Mouse (Mus musculus): ENCODE data around the gene Kctd11. TPM values are rescaled to one million over a fixed set of nuclear protein-coding genes. Genes with fewer than 3 reads are reported as not detected.
"Not testable (repeated sequence)": the region's sequence is repeated elsewhere in the genome, so short reads cannot be mapped to it uniquely, and the experiment has no call there.

The Kctd11 gene
- 15.1 and 24.7 TPM in 2 replicates for polyA plus RNA-seq (2015; fragmentation: Nextera tagmentation; extraction: Ambion mirVana)

DNA sequence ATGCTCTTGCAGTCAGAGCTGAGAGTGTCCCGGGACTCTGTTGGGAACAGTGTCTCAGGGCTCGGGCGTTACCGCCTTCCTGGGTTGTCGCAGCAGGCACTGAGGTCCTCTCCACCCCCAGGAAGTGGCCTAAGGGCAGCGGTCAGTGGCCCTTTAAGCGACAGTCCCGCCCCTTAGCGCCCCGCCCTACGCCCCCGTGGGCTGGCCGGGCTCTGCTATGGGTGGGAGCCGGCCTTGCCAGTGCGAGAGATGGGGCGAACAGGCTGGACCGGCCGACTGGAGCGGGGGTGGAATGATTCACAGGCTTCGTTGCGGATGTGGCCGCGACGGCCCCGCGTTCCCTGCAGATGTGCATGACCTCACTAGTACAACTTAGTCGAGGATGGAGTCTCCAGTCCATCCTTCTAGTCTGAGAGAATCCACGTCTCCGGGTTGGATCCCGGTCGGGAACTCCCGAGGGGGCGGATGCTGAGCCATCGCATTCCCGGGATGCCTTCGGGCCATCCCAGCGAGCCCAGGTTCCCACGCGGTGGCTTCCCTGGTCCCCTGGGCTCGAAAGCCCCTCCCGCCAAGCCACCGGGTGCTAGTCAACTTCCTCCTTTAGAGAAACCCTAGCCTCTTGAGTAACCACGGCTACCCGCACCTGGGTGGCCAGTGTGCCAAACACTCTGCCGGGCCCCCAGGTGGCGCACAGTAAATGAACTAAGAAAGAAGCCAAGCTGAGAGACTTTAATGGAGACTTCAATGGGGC, at the start of gene Kctd11:
Gene Kctd11 (minus strand): TSS at position 554 of the 751 bp plus-strand sequence.
- H3K27me3 ChIP-seq (ENCODE audit: control insufficient read depth, insufficient read depth, low read length): no peaks in the 10 kb centered on the region
- H3K27ac ChIP-seq (ENCODE audit: low read length): peak within 1 kb of the TSS; percentile 92
- H3K4me1 ChIP-seq (ENCODE audit: control insufficient read depth, insufficient read depth, low read length): peaks cover 44% of the 10 kb centered on the region
- H3K4me3 ChIP-seq (replicated peaks; ENCODE audit: low read length): peak within 1 kb of the TSS; percentile 54
- peak within 1 kb of the TSS; percentile 85 for H3K4me2 ChIP-seq (ENCODE audit: low read depth, low read length)
- peak within 1 kb of the TSS; percentile 72 for H3K9ac ChIP-seq (ENCODE audit: low read length)
- H3K36me3 ChIP-seq (ENCODE audit: control insufficient read depth, insufficient read depth, low read length): no peaks in the 10 kb centered on the region
- 0% methylated on average over 46 of the region's 46 CpGs for WGBS
- ATAC-seq (ENCODE audit: insufficient read depth, low FRiP score): peak; percentile 87
- H3K9me3 ChIP-seq (replicated peaks; ENCODE audit: control insufficient read depth, low read length): no peaks in the 10 kb centered on the region

DNA sequence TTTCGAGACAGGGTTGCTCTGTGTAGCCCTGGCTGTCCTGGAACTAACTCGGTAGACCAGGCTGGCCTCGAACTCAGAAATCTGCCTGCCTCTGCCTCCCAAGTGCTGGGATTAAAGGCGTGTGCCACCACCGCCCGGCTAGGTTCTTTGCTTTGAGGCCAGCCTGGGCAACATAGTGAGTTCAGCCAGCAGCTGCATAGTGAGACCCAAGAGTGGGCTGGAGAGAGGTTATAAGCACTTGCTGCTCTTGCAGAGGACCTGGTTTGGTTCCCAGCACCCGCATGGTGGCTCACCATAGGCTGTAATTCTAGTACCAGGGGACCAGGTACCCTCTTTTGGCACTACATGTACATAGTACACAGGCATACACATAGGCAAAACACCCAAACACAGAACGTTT, 49.0 kb upstream of the Kctd11 start:
- not testable (repeated sequence) for H3K4me2 ChIP-seq (ENCODE audit: low read depth, low read length); H3K4me1 ChIP-seq (ENCODE audit: control insufficient read depth, insufficient read depth, low read length); H3K9ac ChIP-seq (ENCODE audit: low read length); ATAC-seq (ENCODE audit: insufficient read depth, low FRiP score); H3K36me3 ChIP-seq (ENCODE audit: control insufficient read depth, insufficient read depth, low read length); H3K27ac ChIP-seq (ENCODE audit: low read length); H3K4me3 ChIP-seq (replicated peaks; ENCODE audit: low read length); H3K27me3 ChIP-seq (ENCODE audit: control insufficient read depth, insufficient read depth, low read length); H3K9me3 ChIP-seq (replicated peaks; ENCODE audit: control insufficient read depth, low read length)
- 85% methylated on average over 8 of the region's 8 CpGs for WGBS

DNA sequence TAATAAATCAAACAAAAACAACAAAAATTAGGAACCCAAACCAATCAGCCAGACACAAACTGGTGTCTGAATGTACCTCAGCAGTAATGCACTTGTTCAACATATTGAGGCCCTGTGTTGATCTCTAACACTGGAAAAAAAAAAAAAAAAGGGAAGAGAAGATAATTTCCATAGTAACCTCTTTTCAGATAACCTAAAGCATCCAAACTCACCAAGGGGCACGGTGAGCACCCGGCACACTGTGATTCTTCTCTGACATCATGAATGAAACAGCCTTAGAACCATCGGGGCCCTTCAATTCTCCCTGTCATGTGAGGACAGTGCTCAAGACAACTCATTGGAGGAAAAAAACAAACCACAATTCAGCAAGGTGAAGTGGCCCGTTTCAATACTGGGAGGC, 48.5 kb upstream of the Kctd11 start:
- H3K36me3 ChIP-seq (ENCODE audit: control insufficient read depth, insufficient read depth, low read length): no peaks in the 10 kb centered on the region
- H3K27ac ChIP-seq (ENCODE audit: low read length): no peak overlapping the region
- no peak for ATAC-seq (ENCODE audit: insufficient read depth, low FRiP score)
- no peak overlapping the region for H3K4me3 ChIP-seq (replicated peaks; ENCODE audit: low read length)
- H3K9me3 ChIP-seq (replicated peaks; ENCODE audit: control insufficient read depth, low read length): no peaks in the 10 kb centered on the region
- H3K4me2 ChIP-seq (ENCODE audit: low read depth, low read length): no peak overlapping the region
- H3K27me3 ChIP-seq (ENCODE audit: control insufficient read depth, insufficient read depth, low read length): no peaks in the 10 kb centered on the region
- 0 out of 2 replicates have a peak, but pooled peaks cover 3% of the 10 kb centered on the region for H3K4me1 ChIP-seq (ENCODE audit: control insufficient read depth, insufficient read depth, low read length)
- no peak overlapping the region for H3K9ac ChIP-seq (ENCODE audit: low read length)
- WGBS: 29% methylated on average over 4 of the region's 4 CpGs

DNA sequence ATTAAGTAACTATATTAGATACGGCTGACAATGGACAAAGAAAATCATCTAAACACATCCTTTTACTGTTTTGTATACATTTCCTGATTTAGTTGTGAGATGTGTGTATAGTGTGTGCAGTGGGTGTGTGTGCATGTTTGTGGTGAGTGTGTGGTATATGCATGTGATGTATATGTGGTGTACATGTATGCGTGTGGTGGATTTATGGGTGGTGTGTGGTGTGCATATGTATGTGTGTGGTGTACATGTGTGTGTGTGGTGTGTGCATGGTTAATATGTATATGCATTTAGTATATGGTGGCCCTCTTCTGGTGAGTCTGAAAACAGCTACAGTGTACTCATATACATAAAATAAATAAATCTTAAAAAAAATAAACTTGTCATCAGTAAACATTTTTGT, 46.3 kb upstream of the Kctd11 start:
- H3K9ac ChIP-seq (ENCODE audit: low read length): no peak overlapping the region
- H3K4me1 ChIP-seq (ENCODE audit: control insufficient read depth, insufficient read depth, low read length): peaks cover 4% of the 10 kb centered on the region
- H3K4me2 ChIP-seq (ENCODE audit: low read depth, low read length): no peak overlapping the region
- no peaks in the 10 kb centered on the region for H3K27me3 ChIP-seq (ENCODE audit: control insufficient read depth, insufficient read depth, low read length)
- 97% methylated on average over 2 of the region's 2 CpGs for WGBS
- no peak for ATAC-seq (ENCODE audit: insufficient read depth, low FRiP score)
- H3K4me3 ChIP-seq (replicated peaks; ENCODE audit: low read length): no peak overlapping the region
- no peaks in the 10 kb centered on the region for H3K9me3 ChIP-seq (replicated peaks; ENCODE audit: control insufficient read depth, low read length)
- no peaks in the 10 kb centered on the region for H3K36me3 ChIP-seq (ENCODE audit: control insufficient read depth, insufficient read depth, low read length)
- H3K27ac ChIP-seq (ENCODE audit: low read length): no peak overlapping the region

DNA sequence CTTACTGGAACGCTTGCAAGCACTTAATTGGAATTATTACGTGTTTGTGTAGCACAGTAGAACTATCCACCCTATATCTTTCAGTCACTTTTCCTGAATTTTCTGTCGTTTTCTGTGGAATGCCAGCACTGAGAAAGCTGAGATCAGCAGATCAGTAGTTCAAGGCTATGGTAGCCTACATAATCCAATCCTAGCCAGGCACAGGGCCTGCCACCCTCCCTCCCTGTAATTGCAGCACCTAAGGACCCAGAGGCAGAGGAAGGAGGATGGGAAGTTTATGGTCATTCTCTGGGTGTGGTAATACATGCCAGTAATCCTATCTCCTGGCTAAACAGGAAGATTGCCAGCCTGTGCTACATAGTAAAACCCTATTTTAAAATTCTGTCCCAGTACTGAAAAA, 41.6 kb upstream of the Kctd11 start:
- ATAC-seq (ENCODE audit: insufficient read depth, low FRiP score): no peak
- H3K27me3 ChIP-seq (ENCODE audit: control insufficient read depth, insufficient read depth, low read length): no peaks in the 10 kb centered on the region
- H3K9ac ChIP-seq (ENCODE audit: low read length): peak overlapping the region; percentile 20
- no peaks in the 10 kb centered on the region for H3K9me3 ChIP-seq (replicated peaks; ENCODE audit: control insufficient read depth, low read length)
- peaks cover 16% of the 10 kb centered on the region for H3K4me1 ChIP-seq (ENCODE audit: control insufficient read depth, insufficient read depth, low read length)
- WGBS: 57% methylated on average over 3 of the region's 3 CpGs
- H3K4me2 ChIP-seq (ENCODE audit: low read depth, low read length): peak overlapping the region; percentile 68; the same call in 1 of the 2 replicates
- no peak overlapping the region for H3K4me3 ChIP-seq (replicated peaks; ENCODE audit: low read length)
- H3K27ac ChIP-seq (ENCODE audit: low read length): peak overlapping the region; percentile 99
- H3K36me3 ChIP-seq (ENCODE audit: control insufficient read depth, insufficient read depth, low read length): peaks cover 5% of the 10 kb centered on the region

DNA sequence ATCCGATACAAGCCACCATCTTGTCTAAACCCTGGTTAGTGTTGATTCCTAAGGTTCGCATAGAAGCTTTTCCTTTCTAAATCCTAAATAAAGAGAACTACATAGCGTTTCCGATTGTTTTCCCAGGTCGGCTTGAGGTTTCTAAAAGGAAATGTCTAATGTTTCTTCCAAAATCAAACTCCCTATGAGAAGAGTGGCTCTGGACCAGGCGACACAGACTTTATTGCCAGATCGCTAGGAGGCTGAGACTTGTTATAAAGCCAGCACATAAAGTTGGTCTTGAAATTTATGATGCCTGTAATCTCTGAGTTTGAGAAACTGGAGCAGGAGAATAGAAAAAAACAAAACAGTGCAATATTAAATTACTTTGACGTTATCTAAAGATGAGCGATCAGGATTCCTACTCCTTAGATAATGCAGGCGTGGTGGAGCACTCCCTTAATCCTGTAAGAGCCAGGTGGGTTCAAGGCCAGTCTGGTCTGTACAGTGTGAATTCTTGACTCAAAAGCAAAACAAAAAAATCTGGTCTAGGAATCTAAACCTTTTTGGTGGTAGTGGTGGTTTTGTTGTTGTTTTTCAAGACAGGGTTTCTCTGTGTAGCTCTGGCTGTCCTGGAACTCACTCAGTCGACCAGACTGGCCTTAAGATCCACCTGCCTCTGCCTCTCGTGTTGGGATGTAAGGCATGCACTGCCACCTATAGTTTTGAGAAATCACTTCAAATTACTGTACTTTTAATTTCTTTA, 41.0 kb upstream of the Kctd11 start:
- H3K9ac ChIP-seq (ENCODE audit: low read length): peak overlapping the region; percentile 81
- H3K4me1 ChIP-seq (ENCODE audit: control insufficient read depth, insufficient read depth, low read length): peaks cover 16% of the 10 kb centered on the region
- H3K4me3 ChIP-seq (replicated peaks; ENCODE audit: low read length): peak overlapping the region; percentile 55
- no peaks in the 10 kb centered on the region for H3K27me3 ChIP-seq (ENCODE audit: control insufficient read depth, insufficient read depth, low read length)
- no peak for ATAC-seq (ENCODE audit: insufficient read depth, low FRiP score)
- H3K36me3 ChIP-seq (ENCODE audit: control insufficient read depth, insufficient read depth, low read length): peaks cover 11% of the 10 kb centered on the region
- peak overlapping the region; percentile 68 for H3K4me2 ChIP-seq (ENCODE audit: low read depth, low read length)
- peak overlapping the region; percentile 99 for H3K27ac ChIP-seq (ENCODE audit: low read length)
- H3K9me3 ChIP-seq (replicated peaks; ENCODE audit: control insufficient read depth, low read length): no peaks in the 10 kb centered on the region
- 3% methylated on average over 12 of the region's 12 CpGs for WGBS

DNA sequence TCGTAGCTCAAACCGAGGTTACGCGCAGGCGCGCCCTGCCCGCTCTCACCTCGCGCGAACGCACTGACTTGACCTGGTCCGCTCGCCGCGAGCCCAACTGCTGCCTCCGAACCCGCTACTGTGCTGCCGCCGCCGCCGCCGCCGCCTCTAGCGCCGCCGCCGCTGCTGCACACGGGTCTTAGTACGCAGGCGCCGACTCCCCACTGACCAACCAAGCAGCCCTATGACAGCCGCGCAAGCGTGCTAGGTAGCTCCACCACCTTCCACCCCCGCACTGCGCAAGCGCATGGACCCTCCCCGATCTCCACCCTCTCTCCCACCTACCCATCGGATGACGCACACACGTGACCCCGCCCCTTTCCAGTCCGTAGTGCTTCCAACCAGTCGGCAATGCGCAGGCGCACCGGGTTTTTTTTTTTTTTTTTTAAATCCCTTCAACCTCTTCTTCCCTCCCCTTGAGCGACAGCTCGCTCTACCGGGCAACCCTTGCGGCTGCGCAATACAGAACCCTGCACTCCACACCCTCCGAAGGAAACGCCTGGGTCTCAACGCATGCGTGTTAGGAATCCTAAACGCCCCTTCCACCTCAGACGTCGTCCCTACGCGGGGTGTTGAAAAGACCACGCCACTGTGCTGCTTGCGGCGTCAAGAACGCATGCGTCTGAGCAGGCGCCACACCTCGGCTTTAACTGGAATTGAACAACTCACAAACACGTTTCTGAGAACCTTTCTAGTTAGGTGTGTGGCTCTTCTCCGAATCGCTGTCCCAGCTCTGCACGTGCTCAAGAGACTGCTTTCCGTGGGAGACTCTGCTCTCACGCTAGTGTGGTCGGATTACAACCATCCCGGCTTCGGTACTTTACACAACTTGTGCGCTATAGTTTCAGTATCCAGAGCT, 40.2 kb upstream of the Kctd11 start, which contains the start of gene Eif5a:
Gene Eif5a (minus strand): TSS at position 845 of the 898 bp plus-strand sequence.
- Histone ChIP-seq H3K36me3 (ENCODE audit: control insufficient read depth, insufficient read depth, low read length) (peaks cover 14% of the 10 kb centered on the region), H3K9ac (ENCODE audit: low read length) (peak within 1 kb of the TSS; percentile 98), H3K27ac (ENCODE audit: low read length) (peak within 1 kb of the TSS; percentile 99), H3K4me2 (ENCODE audit: low read depth, low read length) (peak within 1 kb of the TSS; percentile 94), H3K27me3 (ENCODE audit: control insufficient read depth, insufficient read depth, low read length) (no peaks in the 10 kb centered on the region), H3K4me1 (ENCODE audit: control insufficient read depth, insufficient read depth, low read length) (peaks cover 17% of the 10 kb centered on the region), H3K9me3 (replicated peaks; ENCODE audit: control insufficient read depth, low read length) (no peaks in the 10 kb centered on the region), H3K4me3 (replicated peaks; ENCODE audit: low read length) (peak within 1 kb of the TSS; percentile 93)
- WGBS: under 1% methylated on average over 78 of the region's 78 CpGs
- peak; percentile 95 for ATAC-seq (ENCODE audit: insufficient read depth, low FRiP score)

DNA sequence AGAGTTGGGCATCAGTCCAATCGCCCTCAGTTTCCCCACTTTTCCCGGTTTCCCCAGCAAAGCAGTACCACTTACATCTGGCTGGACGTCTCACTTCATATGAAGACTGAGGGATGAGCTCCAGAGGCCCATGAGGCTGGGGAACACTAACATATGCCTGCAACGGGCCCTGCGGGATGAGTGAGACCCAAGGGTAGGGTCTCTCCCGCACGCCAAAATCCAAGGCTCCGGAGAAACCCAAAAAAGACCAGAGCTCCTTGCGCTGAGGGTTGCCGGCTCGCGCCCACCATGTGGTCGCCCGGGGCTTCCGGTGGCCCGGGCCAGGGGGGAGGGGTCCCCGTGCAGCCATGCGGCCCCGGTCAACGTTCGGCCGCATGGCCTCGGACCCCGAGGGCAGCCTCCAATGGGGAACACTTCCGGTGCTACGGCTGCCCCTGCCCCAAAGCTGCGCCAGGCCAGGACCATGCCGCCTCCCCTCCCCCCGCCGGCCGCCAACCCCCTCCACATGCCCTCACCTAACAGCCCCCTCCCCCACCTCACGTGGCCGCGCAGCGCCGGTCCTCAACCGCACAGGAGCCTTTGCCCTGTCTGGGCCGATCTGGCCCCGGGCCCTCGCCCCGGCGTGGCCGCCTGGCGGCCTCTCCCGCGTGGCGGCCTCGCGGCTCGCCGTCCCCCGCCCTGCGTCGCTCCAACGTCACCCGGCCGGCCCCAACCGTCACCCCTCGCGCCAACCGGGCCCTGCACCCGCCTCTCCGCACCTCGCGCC, 39.2 kb upstream of the Kctd11 start:
- H3K27ac ChIP-seq (ENCODE audit: low read length): peak overlapping the region; percentile 96
- peaks cover 22% of the 10 kb centered on the region for H3K36me3 ChIP-seq (ENCODE audit: control insufficient read depth, insufficient read depth, low read length)
- H3K4me2 ChIP-seq (ENCODE audit: low read depth, low read length): peak overlapping the region; percentile 94
- under 1% methylated on average over 63 of the region's 65 CpGs for WGBS
- peak overlapping the region; percentile 98 for H3K9ac ChIP-seq (ENCODE audit: low read length)
- no peaks in the 10 kb centered on the region for H3K27me3 ChIP-seq (ENCODE audit: control insufficient read depth, insufficient read depth, low read length)
- peak; percentile 3; the same call in 1 of the 2 replicates for ATAC-seq (ENCODE audit: insufficient read depth, low FRiP score)
- H3K4me1 ChIP-seq (ENCODE audit: control insufficient read depth, insufficient read depth, low read length): peaks cover 24% of the 10 kb centered on the region
- peak overlapping the region; percentile 93 for H3K4me3 ChIP-seq (replicated peaks; ENCODE audit: low read length)
- H3K9me3 ChIP-seq (replicated peaks; ENCODE audit: control insufficient read depth, low read length): no peaks in the 10 kb centered on the region
